Mouse (Mus musculus) thymus, postnatal 25 days (tissue): ENCODE measurements around the gene En1.

Experiments used
- DNase-seq: peaks from one replicate; pipeline ENCODE4 v3.0.0; 2022

En1 gene

GRCm38 (mm10) chr1:120600516-120601252 is 1.5 kb upstream of the En1 start:
- no peak for DNase-seq

- DNase-seq = no peak
These were observed 873 bp upstream of the En1 start for GRCm38 (mm10) chr1:120601253-120601836.

GRCm38 (mm10) chr1:120602876-120603655 is 848 bp downstream of the En1 start:
- no peak for DNase-seq

GRCm38 (mm10) chr1:120603656-120604051 is 1.4 kb downstream of the En1 start:
- DNase-seq = no peak

- DNase-seq = no peak
These were observed 2.4 kb downstream of the En1 start for GRCm38 (mm10) chr1:120604431-120605142.

GRCm38 (mm10) chr1:120605143-120605435 is 2.9 kb downstream of the En1 start:
- DNase-seq = no peak

- no peak for DNase-seq
These were observed 3.5 kb downstream of the En1 start for GRCm38 (mm10) chr1:120605521-120606310.

- no peak for DNase-seq
These were observed 4.7 kb downstream of the En1 start for GRCm38 (mm10) chr1:120606641-120607575.

GRCm38 (mm10) chr1:120607576-120608400 is 5.6 kb downstream of the En1 start:
- DNase-seq = no peak

GRCm38 (mm10) chr1:120608461-120608860 is 6.2 kb downstream of the En1 start:
- no peak for DNase-seq

GRCm38 (mm10) chr1:120609611-120610010 is 7.4 kb downstream of the En1 start:
- no peak for DNase-seq

- DNase-seq = no peak
These were observed 11.5 kb downstream of the En1 start for GRCm38 (mm10) chr1:120613461-120614306.

GRCm38 (mm10) chr1:120614307-120615100 is 12.3 kb downstream of the En1 start:
- no peak for DNase-seq

GRCm38 (mm10) chr1:120615521-120615920 is 13.3 kb downstream of the En1 start:
- no peak for DNase-seq

- DNase-seq = no peak
These were observed 13.7 kb downstream of the En1 start for GRCm38 (mm10) chr1:120615927-120616326.

GRCm38 (mm10) chr1:120621383-120621782 is 19.2 kb downstream of the En1 start:
- DNase-seq = no peak

GRCm38 (mm10) chr1:120626930-120627621 is 24.9 kb downstream of the En1 start:
- DNase-seq = no peak

GRCm38 (mm10) chr1:120627622-120628001 is 25.4 kb downstream of the En1 start:
- DNase-seq = no peak
